ENCODE assay signal across 8 mouse cellular contexts in genomic region chr15:99049473-99050253, GRCm38 (mm10). TPM values are rescaled to one million over a fixed set of nuclear protein-coding genes. Genes with fewer than 3 reads are reported as not detected.
DNase-seq lines count a peak whose midpoint lies in the region; ATAC-seq and TF ChIP-seq lines count a peak whose summit lies in the region.

No protein-coding gene starts in this region.

- no peak overlapping the region for H3K9ac ChIP-seq in midbrain, postnatal 0 days (replicated peaks; ENCODE audit: low read length, poor library complexity, severe bottlenecking)

- peaks cover 63% of the 10 kb centered on the region for H3K27me3 ChIP-seq in embryonic facial prominence, embryonic 10.5 days (replicated peaks; ENCODE audit: low read depth, poor library complexity, severe bottlenecking)
- peaks cover 15% of the 10 kb centered on the region; the same call in 1 of the 2 replicates for H3K27me3 ChIP-seq in midbrain, postnatal 0 days (ENCODE audit: insufficient read depth, low read length)

- peak; percentile 42 to 47 for DNase-seq in frontal cortex, postnatal 25 days (ENCODE audit: low spot score in 2 of 2)
- DNase-seq in urinary bladder, postnatal 25 days (ENCODE audit: low spot score): peak; percentile 26
- no peak for DNase-seq in urinary bladder, adult 2 months (ENCODE audit: low spot score)
- peak; percentile 65 for DNase-seq in embryonic facial prominence, embryonic 10.5 days (ENCODE audit: low spot score)
- peak; percentile 40 to 56 for DNase-seq in layer of hippocampus, adult 2 months (ENCODE audit: low spot score in 2 of 2)
- DNase-seq in midbrain, postnatal 0 days (ENCODE audit: low spot score): peak; percentile 80
- DNase-seq in ovary, postnatal 36 days (ENCODE audit: low spot score): no peak

- H3K36me3 ChIP-seq in embryonic facial prominence, embryonic 10.5 days (replicated peaks): no peaks in the 10 kb centered on the region
- H3K36me3 ChIP-seq in midbrain, postnatal 0 days (ENCODE audit: insufficient read depth, low read length): no peaks in the 10 kb centered on the region

- WGBS in embryonic facial prominence, embryonic 10.5 days: 31% methylated on average over 13 of the region's 13 CpGs
- WGBS in midbrain, postnatal 0 days: 33% methylated on average over 13 of the region's 13 CpGs

- ATAC-seq in frontal cortex, adult (ENCODE audit: low TSS enrichment): no peak
- no peak for ATAC-seq in midbrain, postnatal 0 days (ENCODE audit: low FRiP score)

- H3K4me1 ChIP-seq in embryonic facial prominence, embryonic 10.5 days: peaks cover 28% of the 10 kb centered on the region
- no peaks in the 10 kb centered on the region for H3K4me1 ChIP-seq in midbrain, postnatal 0 days (ENCODE audit: insufficient read depth, low read length)

- peak; percentile 85 for TF ChIP-seq CTCF in layer of hippocampus, adult 2 months (conservative IDR thresholded peaks at IDR 0.05)
- peak; percentile 95 for TF ChIP-seq CTCF in midbrain, postnatal 0 days (IDR thresholded peaks at IDR 0.05)

- no peak overlapping the region for H3K4me3 ChIP-seq in embryonic facial prominence, embryonic 10.5 days
- no peak overlapping the region for H3K4me3 ChIP-seq in layer of hippocampus, adult 2 months
- H3K4me3 ChIP-seq in midbrain, postnatal 0 days (ENCODE audit: low read depth, low read length): no peak overlapping the region

- H3K27ac ChIP-seq in embryonic facial prominence, embryonic 10.5 days (replicated peaks): no peak overlapping the region
- no peak overlapping the region for H3K27ac ChIP-seq in layer of hippocampus, adult 2 months
- H3K27ac ChIP-seq in midbrain, postnatal 0 days (ENCODE audit: low read depth, low read length): no peak overlapping the region

- H3K4me2 ChIP-seq in midbrain, postnatal 0 days (ENCODE audit: low read depth, low read length, poor library complexity, severe bottlenecking): no peak overlapping the region

- no peaks in the 10 kb centered on the region for H3K9me3 ChIP-seq in embryonic facial prominence, embryonic 10.5 days
- H3K9me3 ChIP-seq in midbrain, postnatal 0 days (ENCODE audit: low read length): no peaks in the 10 kb centered on the region

RNA-seq across cellular contexts. Expression of gene Prph, which starts 5.3 kb away (rescaled TPM):
- 6.4 and 7.1 TPM in 2 replicates for polyA plus RNA-seq in urinary bladder, adult 2 months (2012; rRNA removed)
- 3.7 and 6.3 TPM in 2 replicates for polyA plus RNA-seq in embryonic facial prominence, embryonic 10.5 days (2016; fragmentation: Nextera tagmentation; extraction: Ambion mirVana)
- total RNA-seq in layer of hippocampus, adult 2 months (2021): under 1 TPM; 0.67 to 0.83 TPM
- total RNA-seq in midbrain, postnatal 0 days (2014; rRNA removed): 9.8 and 11.2 TPM in 2 replicates
- polyA plus RNA-seq in midbrain, postnatal 0 days (2015; fragmentation: Nextera tagmentation; extraction: Ambion mirVana): 8.0 and 9.1 TPM in 2 replicates

RNA-seq across cellular contexts. Expression of gene Tuba1c, which starts 20.0 kb away (rescaled TPM):
- polyA plus RNA-seq in urinary bladder, adult 2 months (2012; rRNA removed): 94.8 and 129 TPM in 2 replicates
- 141 and 144 TPM in 2 replicates for polyA plus RNA-seq in embryonic facial prominence, embryonic 10.5 days (2016; fragmentation: Nextera tagmentation; extraction: Ambion mirVana)
- total RNA-seq in layer of hippocampus, adult 2 months (2021): 10 to 100 TPM; 49.6 to 51.1 TPM
- total RNA-seq in midbrain, postnatal 0 days (2014; rRNA removed): 18.2 and 22.6 TPM in 2 replicates
- 9.6 and 9.9 TPM in 2 replicates for polyA plus RNA-seq in midbrain, postnatal 0 days (2015; fragmentation: Nextera tagmentation; extraction: Ambion mirVana)

RNA-seq across cellular contexts. Expression of gene Troap, which starts 24.7 kb away (rescaled TPM):
- 0.78 and 1.5 TPM in 2 replicates for polyA plus RNA-seq in urinary bladder, adult 2 months (2012; rRNA removed)
- polyA plus RNA-seq in embryonic facial prominence, embryonic 10.5 days (2016; fragmentation: Nextera tagmentation; extraction: Ambion mirVana): 49.8 and 53.1 TPM in 2 replicates
- under 1 TPM; 0.36 to 0.64 TPM for total RNA-seq in layer of hippocampus, adult 2 months (2021)
- total RNA-seq in midbrain, postnatal 0 days (2014; rRNA removed): 1.6 and 4.1 TPM in 2 replicates
- polyA plus RNA-seq in midbrain, postnatal 0 days (2015; fragmentation: Nextera tagmentation; extraction: Ambion mirVana): 1.4 and 2.1 TPM in 2 replicates

RNA-seq across cellular contexts. Expression of gene C1ql4, which starts 38.0 kb away (rescaled TPM):
- polyA plus RNA-seq in urinary bladder, adult 2 months (2012; rRNA removed): not detected in 2 replicates
- polyA plus RNA-seq in embryonic facial prominence, embryonic 10.5 days (2016; fragmentation: Nextera tagmentation; extraction: Ambion mirVana): 0.36 and 0.52 TPM in 2 replicates
- not detected for total RNA-seq in layer of hippocampus, adult 2 months (2021)
- 17.7 and 21.1 TPM in 2 replicates for total RNA-seq in midbrain, postnatal 0 days (2014; rRNA removed)
- polyA plus RNA-seq in midbrain, postnatal 0 days (2015; fragmentation: Nextera tagmentation; extraction: Ambion mirVana): 8.5 and 9.2 TPM in 2 replicates

RNA-seq across cellular contexts. Expression of gene Dnajc22, which starts 43.3 kb away (rescaled TPM):
- 0.10 TPM in 1 of 2 replicates, not detected in the other for polyA plus RNA-seq in urinary bladder, adult 2 months (2012; rRNA removed)
- polyA plus RNA-seq in embryonic facial prominence, embryonic 10.5 days (2016; fragmentation: Nextera tagmentation; extraction: Ambion mirVana): 1.1 and 1.6 TPM in 2 replicates
- under 1 TPM in 1 of 2 experiments, not detected in 1; 0.31 TPM for total RNA-seq in layer of hippocampus, adult 2 months (2021)
- 0.61 and 0.88 TPM in 2 replicates for total RNA-seq in midbrain, postnatal 0 days (2014; rRNA removed)
- polyA plus RNA-seq in midbrain, postnatal 0 days (2015; fragmentation: Nextera tagmentation; extraction: Ambion mirVana): 1.3 and 1.6 TPM in 2 replicates

Comparison
In these comparisons a context has a peak if more than half of its experiments do, and no peak if none do; other contexts are left out.
1. DNase-seq: peak in frontal cortex, postnatal 25 days (2 of 2), urinary bladder, postnatal 25 days (single experiment), embryonic facial prominence, embryonic 10.5 days (single experiment), layer of hippocampus, adult 2 months (2 of 2) and midbrain, postnatal 0 days (single experiment); none in urinary bladder, adult 2 months (single experiment) and ovary, postnatal 36 days (single experiment).
2. RNA of gene Troap, which starts 24.7 kb away (polyA plus RNA-seq): 49.8 to 53.1 TPM in embryonic facial prominence, embryonic 10.5 days; 1.4 to 2.1 TPM in midbrain, postnatal 0 days and 0.78 to 1.5 TPM in urinary bladder, adult 2 months; every median in the first group is over 10 times any median in the second.